Mouse (Mus musculus): ENCODE data around the gene Kdm6b. TPM values are rescaled to one million over a fixed set of nuclear protein-coding genes. Genes with fewer than 3 reads are reported as not detected.

The Kdm6b gene
- total RNA-seq, 2 experiments from 2014 or later = 28.2 to 32.2 TPM

GRCm38 (mm10) chr11:69390400-69391034 is 23.0 kb downstream of the Kdm6b start:
- peak; percentile 63 to 77 for DNase-seq (ENCODE audit: low spot score in 2 of 2)

GRCm38 (mm10) chr11:69389531-69390399 is 23.7 kb downstream of the Kdm6b start:
- peak in 1 of 2 experiments; percentile 44 for DNase-seq (ENCODE audit: low spot score in 2 of 2)

- no peak for DNase-seq (ENCODE audit: low spot score in 2 of 2)
These were observed 24.8 kb downstream of the Kdm6b start for GRCm38 (mm10) chr11:69388680-69389079.

GRCm38 (mm10) chr11:69386758-69387157 is 26.7 kb downstream of the Kdm6b start:
- no peak for DNase-seq (ENCODE audit: low spot score in 2 of 2)

- DNase-seq (ENCODE audit: low spot score in 2 of 2) = no peak
These were observed 28.5 kb downstream of the Kdm6b start for GRCm38 (mm10) chr11:69384979-69385378.

- no peak for DNase-seq (ENCODE audit: low spot score in 2 of 2)
These were observed 30.9 kb downstream of the Kdm6b start for GRCm38 (mm10) chr11:69382478-69383105.

GRCm38 (mm10) chr11:69381356-69381755 is 32.1 kb downstream of the Kdm6b start:
- DNase-seq (ENCODE audit: low spot score in 2 of 2) = no peak

GRCm38 (mm10) chr11:69379600-69379999 is 33.9 kb downstream of the Kdm6b start:
- no peak for DNase-seq (ENCODE audit: low spot score in 2 of 2)

- DNase-seq (ENCODE audit: low spot score in 2 of 2) = no peak
These were observed 35.7 kb downstream of the Kdm6b start for GRCm38 (mm10) chr11:69377766-69378165.

GRCm38 (mm10) chr11:69375646-69376045 is 37.8 kb downstream of the Kdm6b start:
- DNase-seq (ENCODE audit: low spot score in 2 of 2) = no peak

GRCm38 (mm10) chr11:69373223-69373965 is 40.1 kb downstream of the Kdm6b start:
- DNase-seq (ENCODE audit: low spot score in 2 of 2) = no peak

GRCm38 (mm10) chr11:69372780-69373170 is 40.7 kb downstream of the Kdm6b start:
- DNase-seq (ENCODE audit: low spot score in 2 of 2) = no peak

GRCm38 (mm10) chr11:69372056-69372779 is 41.3 kb downstream of the Kdm6b start:
- DNase-seq (ENCODE audit: low spot score in 2 of 2) = peak; percentile 59 to 73

- no peak for DNase-seq (ENCODE audit: low spot score in 2 of 2)
These were observed 41.9 kb downstream of the Kdm6b start for GRCm38 (mm10) chr11:69371601-69372000.

GRCm38 (mm10) chr11:69370817-69371215 is 42.7 kb downstream of the Kdm6b start:
- DNase-seq (ENCODE audit: low spot score in 2 of 2) = no peak

GRCm38 (mm10) chr11:69369990-69370816 is 43.3 kb downstream of the Kdm6b start:
- no peak for DNase-seq (ENCODE audit: low spot score in 2 of 2)

GRCm38 (mm10) chr11:69369215-69369989 is 44.1 kb downstream of the Kdm6b start, which contains the start of gene Chd3:
Chd3 (minus strand) TSS chr11:69369406.
- DNase-seq (ENCODE audit: low spot score in 2 of 2) = no peak

GRCm38 (mm10) chr11:69368356-69369214 is 44.9 kb downstream of the Kdm6b start:
- DNase-seq (ENCODE audit: low spot score in 2 of 2) = peak; percentile 12 to 30
